Mouse (Mus musculus): ENCODE data around the gene Krtap10-4. TPM values are rescaled to one million over a fixed set of nuclear protein-coding genes. Genes with fewer than 3 reads are reported as not detected.

Gene Krtap10-4
- not detected in 2 replicates for polyA plus RNA-seq (2012)

- H3K27me3 ChIP-seq (ENCODE audit: control insufficient read depth) = no peaks in the 10 kb centered on the region
- H3K4me3 ChIP-seq (replicated peaks) = no peak within 1 kb of the TSS
- TF ChIP-seq TAL1 (IDR thresholded peaks at IDR 0.05; ENCODE audit: low read length) (no peak), GATA1 (IDR thresholded peaks at IDR 0.05; ENCODE audit: low read length) (no peak)
- H3K4me1 ChIP-seq (ENCODE audit: control insufficient read depth) = no peaks in the 10 kb centered on the region
- H3K9me3 ChIP-seq (ENCODE audit: control insufficient read depth, low read length) = no peaks in the 10 kb centered on the region; the same call in 1 of the 2 replicates
- H3K36me3 ChIP-seq (ENCODE audit: control insufficient read depth) = no peaks in the 10 kb centered on the region
These were observed at the start of gene Krtap10-4 for GRCm38 (mm10) chr10:77826951-77827350. TSS of gene Krtap10-4 (minus strand) at chr10:77827095.

GRCm38 (mm10) chr10:77869651-77870050 lies 42.8 kb upstream of the Krtap10-4 start:
- no peak for TF ChIP-seq TAL1 (IDR thresholded peaks at IDR 0.05; ENCODE audit: low read length)
- peaks cover 3% of the 10 kb centered on the region for H3K9me3 ChIP-seq (ENCODE audit: control insufficient read depth, low read length)
- peaks cover 1% of the 10 kb centered on the region for H3K4me1 ChIP-seq (ENCODE audit: control insufficient read depth)
- H3K36me3 ChIP-seq (ENCODE audit: control insufficient read depth) = no peaks in the 10 kb centered on the region
- no peaks in the 10 kb centered on the region for H3K27me3 ChIP-seq (ENCODE audit: control insufficient read depth)
- H3K4me3 ChIP-seq (replicated peaks) = no peak overlapping the region

DNA sequence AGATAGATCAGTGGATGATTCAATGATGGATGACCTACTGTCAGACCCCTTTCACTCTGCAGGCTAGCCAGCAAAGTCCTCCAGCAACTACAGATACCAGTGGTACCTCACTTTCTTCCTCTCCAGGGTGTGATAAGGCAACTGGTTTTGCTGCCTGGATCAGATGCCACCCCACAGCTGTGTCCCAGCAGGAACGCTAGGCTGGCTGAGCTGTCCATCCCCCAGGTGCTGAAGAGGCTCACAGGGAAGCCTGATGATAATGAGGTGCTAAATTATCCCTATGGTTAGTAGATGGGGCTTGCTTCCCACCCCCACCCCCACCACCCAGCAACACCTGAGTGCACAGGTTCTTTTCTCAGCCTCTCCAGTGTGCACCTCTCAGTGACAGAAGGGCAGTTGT lies 40.7 kb upstream of the Krtap10-4 start:
- no peak overlapping the region for H3K4me3 ChIP-seq (replicated peaks)
- TF ChIP-seq TAL1 (IDR thresholded peaks at IDR 0.05; ENCODE audit: low read length) (no peak), GATA1 (IDR thresholded peaks at IDR 0.05; ENCODE audit: low read length) (no peak)
- H3K27me3 ChIP-seq (ENCODE audit: control insufficient read depth) = no peaks in the 10 kb centered on the region
- no peaks in the 10 kb centered on the region for H3K36me3 ChIP-seq (ENCODE audit: control insufficient read depth)
- peaks cover 5% of the 10 kb centered on the region for H3K4me1 ChIP-seq (ENCODE audit: control insufficient read depth)
- H3K9me3 ChIP-seq (ENCODE audit: control insufficient read depth, low read length) = peaks cover 3% of the 10 kb centered on the region

- TF ChIP-seq TAL1 (IDR thresholded peaks at IDR 0.05; ENCODE audit: low read length) (no peak), GATA1 (IDR thresholded peaks at IDR 0.05; ENCODE audit: low read length) (no peak)
- Histone ChIP-seq H3K27me3 (ENCODE audit: control insufficient read depth) (no peaks in the 10 kb centered on the region), H3K9me3 (ENCODE audit: control insufficient read depth, low read length) (no peaks in the 10 kb centered on the region), H3K4me3 (replicated peaks) (peak overlapping the region; percentile 14), H3K4me1 (ENCODE audit: control insufficient read depth) (peaks cover 5% of the 10 kb centered on the region), H3K36me3 (ENCODE audit: control insufficient read depth) (no peaks in the 10 kb centered on the region)
These were observed 37.9 kb upstream of the Krtap10-4 start for GRCm38 (mm10) chr10:77864762-77865143.

GRCm38 (mm10) chr10:77864067-77864761 lies 37.3 kb upstream of the Krtap10-4 start:
- Histone ChIP-seq H3K4me3 (replicated peaks) (peak overlapping the region; percentile 14), H3K4me1 (ENCODE audit: control insufficient read depth) (peaks cover 5% of the 10 kb centered on the region), H3K36me3 (ENCODE audit: control insufficient read depth) (no peaks in the 10 kb centered on the region), H3K9me3 (ENCODE audit: control insufficient read depth, low read length) (no peaks in the 10 kb centered on the region), H3K27me3 (ENCODE audit: control insufficient read depth) (no peaks in the 10 kb centered on the region)
- no peak for TF ChIP-seq TAL1 (IDR thresholded peaks at IDR 0.05; ENCODE audit: low read length)
- no peak for TF ChIP-seq GATA1 (IDR thresholded peaks at IDR 0.05; ENCODE audit: low read length)

- H3K27me3 ChIP-seq (ENCODE audit: control insufficient read depth) = no peaks in the 10 kb centered on the region
- H3K4me1 ChIP-seq (ENCODE audit: control insufficient read depth) = peaks cover 5% of the 10 kb centered on the region
- peaks cover 4% of the 10 kb centered on the region; the same call in 1 of the 2 replicates for H3K9me3 ChIP-seq (ENCODE audit: control insufficient read depth, low read length)
- no peak for TF ChIP-seq GATA1 (IDR thresholded peaks at IDR 0.05; ENCODE audit: low read length)
- no peak for TF ChIP-seq TAL1 (IDR thresholded peaks at IDR 0.05; ENCODE audit: low read length)
- no peaks in the 10 kb centered on the region for H3K36me3 ChIP-seq (ENCODE audit: control insufficient read depth)
- H3K4me3 ChIP-seq (replicated peaks) = no peak within 1 kb of the TSS
These were observed 34.8 kb upstream of the Krtap10-4 start, which contains the start of gene Gm3285 for GRCm38 (mm10) chr10:77861675-77862074. TSS of gene Gm3285 (plus strand) at chr10:77861975.

DNA sequence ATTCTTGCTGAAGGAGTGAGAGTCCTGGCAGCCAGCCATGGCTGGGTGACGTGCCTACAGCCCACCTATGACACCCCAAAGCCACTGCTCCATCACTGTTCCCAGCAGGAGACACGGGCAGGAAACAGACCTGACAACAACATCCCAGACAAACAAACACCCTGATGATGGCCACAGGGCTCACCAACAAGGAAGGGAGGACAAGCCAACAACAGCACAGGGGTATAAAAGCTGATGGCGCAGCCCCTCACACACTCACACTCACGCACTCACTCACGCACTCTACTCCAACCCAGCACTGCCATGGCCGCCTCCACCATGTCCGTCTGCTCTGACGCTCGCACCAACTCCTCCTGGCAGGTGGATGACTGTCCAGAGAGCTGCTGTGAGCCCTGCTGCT lies 25.7 kb upstream of the Krtap10-4 start, which contains the start of gene Gm10318:
Gene Gm10318, plus strand, starts transcription at position 301 of the 400 bp plus-strand sequence.
- Histone ChIP-seq H3K9me3 (ENCODE audit: control insufficient read depth, low read length) (peaks cover under 1% of the 10 kb centered on the region), H3K36me3 (ENCODE audit: control insufficient read depth) (no peaks in the 10 kb centered on the region), H3K27me3 (ENCODE audit: control insufficient read depth) (no peaks in the 10 kb centered on the region), H3K4me3 (replicated peaks) (no peak within 1 kb of the TSS), H3K4me1 (ENCODE audit: control insufficient read depth) (no peaks in the 10 kb centered on the region)
- TF ChIP-seq GATA1 (IDR thresholded peaks at IDR 0.05; ENCODE audit: low read length) (no peak), TAL1 (IDR thresholded peaks at IDR 0.05; ENCODE audit: low read length) (no peak)

DNA sequence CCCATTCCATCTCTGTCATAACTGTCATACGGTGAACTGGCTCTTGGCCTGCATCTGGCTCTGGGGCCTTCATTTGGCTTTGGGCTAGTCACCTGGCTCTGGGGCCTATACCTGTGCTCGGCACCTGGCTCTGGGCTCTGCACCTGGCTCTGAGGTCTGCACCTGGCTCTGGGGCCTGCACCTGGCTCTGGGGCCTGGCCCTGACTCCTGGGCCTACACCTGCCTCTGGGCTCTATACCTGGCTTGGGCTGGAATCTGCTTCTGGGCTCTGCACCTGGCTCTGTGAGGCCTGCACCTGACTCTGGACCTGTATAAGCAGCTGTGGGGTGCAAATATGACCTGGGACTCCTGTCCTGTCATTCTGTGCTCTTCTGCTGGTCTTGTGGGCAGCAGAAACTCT lies 20.6 kb upstream of the Krtap10-4 start:
- Histone ChIP-seq H3K27me3 (ENCODE audit: control insufficient read depth) (no peaks in the 10 kb centered on the region), H3K36me3 (ENCODE audit: control insufficient read depth) (no peaks in the 10 kb centered on the region), H3K9me3 (ENCODE audit: control insufficient read depth, low read length) (no peaks in the 10 kb centered on the region; the same call in 1 of the 2 replicates), H3K4me3 (replicated peaks) (no peak overlapping the region), H3K4me1 (ENCODE audit: control insufficient read depth) (no peaks in the 10 kb centered on the region)
- TF ChIP-seq GATA1 (IDR thresholded peaks at IDR 0.05; ENCODE audit: low read length) (no peak), TAL1 (IDR thresholded peaks at IDR 0.05; ENCODE audit: low read length) (no peak)

GRCm38 (mm10) chr10:77846961-77847360 lies 20.1 kb upstream of the Krtap10-4 start:
- Histone ChIP-seq H3K27me3 (ENCODE audit: control insufficient read depth) (no peaks in the 10 kb centered on the region), H3K36me3 (ENCODE audit: control insufficient read depth) (no peaks in the 10 kb centered on the region), H3K4me3 (replicated peaks) (no peak overlapping the region), H3K9me3 (ENCODE audit: control insufficient read depth, low read length) (no peaks in the 10 kb centered on the region; the same call in 1 of the 2 replicates), H3K4me1 (ENCODE audit: control insufficient read depth) (no peaks in the 10 kb centered on the region)
- TF ChIP-seq GATA1 (IDR thresholded peaks at IDR 0.05; ENCODE audit: low read length) (no peak), TAL1 (IDR thresholded peaks at IDR 0.05; ENCODE audit: low read length) (no peak)

Data from erythroblast, embryonic 14.5 days (primary cell).